In the genomic region with DNA sequence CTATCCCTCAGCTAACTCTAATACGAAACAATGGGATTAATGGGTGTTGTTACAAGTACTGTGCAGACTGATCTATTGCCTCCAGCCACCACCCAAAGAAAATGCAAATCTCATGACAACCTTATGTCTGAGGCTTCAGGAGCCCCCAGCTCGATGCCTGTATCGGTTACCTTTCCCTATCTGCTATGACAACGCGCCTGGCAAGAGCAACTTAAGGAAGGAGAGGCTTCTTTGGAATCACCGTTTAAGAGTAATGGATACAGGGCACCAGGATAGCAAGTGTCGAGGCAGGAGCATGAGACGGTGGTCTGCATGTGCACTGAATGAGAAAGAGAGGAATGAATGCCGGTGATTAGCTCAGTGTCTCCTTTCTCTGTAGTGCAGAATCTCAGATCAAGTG, we compare ENCODE assay signal across 16 mouse cellular contexts. TPM values are rescaled to one million over a fixed set of nuclear protein-coding genes. Genes with fewer than 3 reads are reported as not detected.
"Had no signal": no experiment of that assay in that cellular context is flagged by ENCODE, and none has a peak within 500 bp of the region (broad histone marks: within the 10 kb centered on the region; RNA-seq: fewer than 3 reads in every experiment).

No protein-coding gene starts in this region.

- H3K9ac ChIP-seq: neural tube, embryonic 15.5 days; stomach, embryonic 15.5 days had no signal

- H3K4me3 ChIP-seq: neural tube, embryonic 15.5 days; stomach, embryonic 15.5 days had no signal

- H3K4me1 ChIP-seq: neural tube, embryonic 15.5 days; stomach, embryonic 15.5 days had no signal

- DNase-seq: retina, postnatal 1 day; right cerebral cortex, adult 18-20 months; right cerebral cortex, postnatal 14 days; right cerebral cortex, postnatal 25 days; right cerebral cortex, postnatal 4 days; spleen, adult 18-20 months; thymus, adult 18-20 months; thymus, adult 2 months; thymus, postnatal 14 days; thymus, postnatal 25 days; thymus, postnatal 36 days; thymus, postnatal 4 days had no signal

- H3K27ac ChIP-seq: neural tube, embryonic 15.5 days; stomach, embryonic 15.5 days; stomach, postnatal 0 days had no signal

- H3K36me3 ChIP-seq: neural tube, embryonic 15.5 days; stomach, embryonic 15.5 days had no signal

- H3K4me2 ChIP-seq: neural tube, embryonic 15.5 days; stomach, embryonic 15.5 days had no signal

- H3K27me3 ChIP-seq: neural tube, embryonic 15.5 days; stomach, embryonic 15.5 days had no signal

- H3K9me3 ChIP-seq: neural tube, embryonic 15.5 days; stomach, embryonic 15.5 days had no signal

RNA-seq across cellular contexts. Expression of a gene that starts 32.3 kb away (rescaled TPM):
- total RNA-seq: neutrophil, adult 5-6 weeks had no signal
